Mouse (Mus musculus) left cerebral cortex, adult 9 months (tissue): ENCODE measurements around the gene Gtdc1.

Source experiments
- DNase-seq, 2 experiments: peaks; one replicate each; pipeline ENCODE4 v3.0.0; 2022; ENCODE audit warnings: low spot score in 2 of 2

The Gtdc1 gene

GRCm38 (mm10) chr2:44924618-44925017, 2.8 kb downstream of the Gtdc1 start:
- no peak for DNase-seq

- no peak for DNase-seq
Observed at GRCm38 (mm10) chr2:44923056-44923883, 4.2 kb downstream of the Gtdc1 start.

GRCm38 (mm10) chr2:44922500-44922899, 5.0 kb downstream of the Gtdc1 start:
- no peak for DNase-seq

GRCm38 (mm10) chr2:44920471-44920870, 7.0 kb downstream of the Gtdc1 start:
- no peak for DNase-seq

- no peak for DNase-seq
Observed at GRCm38 (mm10) chr2:44919326-44919725, 8.1 kb downstream of the Gtdc1 start.

GRCm38 (mm10) chr2:44918737-44919136, 8.7 kb downstream of the Gtdc1 start:
- DNase-seq, result no peak

GRCm38 (mm10) chr2:44916286-44916685, 11.2 kb downstream of the Gtdc1 start:
- DNase-seq, result no peak

- peak in 1 of 2 experiments; percentile 10 for DNase-seq
Observed at GRCm38 (mm10) chr2:44897801-44898200, 29.7 kb downstream of the Gtdc1 start.

- no peak for DNase-seq
Observed at GRCm38 (mm10) chr2:44873718-44874117, 53.7 kb downstream of the Gtdc1 start.

GRCm38 (mm10) chr2:44864726-44865125, 62.7 kb downstream of the Gtdc1 start:
- DNase-seq, result no peak

- no peak for DNase-seq
Observed at GRCm38 (mm10) chr2:44854475-44854874, 73.0 kb downstream of the Gtdc1 start.

- no peak for DNase-seq
Observed at GRCm38 (mm10) chr2:44849666-44850065, 77.8 kb downstream of the Gtdc1 start.

GRCm38 (mm10) chr2:44848156-44848555, 79.3 kb downstream of the Gtdc1 start:
- no peak for DNase-seq

GRCm38 (mm10) chr2:44845424-44845823, 82.0 kb downstream of the Gtdc1 start:
- no peak for DNase-seq

GRCm38 (mm10) chr2:44829753-44830152, 97.7 kb downstream of the Gtdc1 start:
- DNase-seq, result no peak

- no peak for DNase-seq
Observed at GRCm38 (mm10) chr2:44829346-44829745, 98.1 kb downstream of the Gtdc1 start.

- DNase-seq, result no peak
Observed at GRCm38 (mm10) chr2:44826609-44827008, 100.8 kb downstream of the Gtdc1 start.

- DNase-seq, result no peak
Observed at GRCm38 (mm10) chr2:44817787-44818186, 109.7 kb downstream of the Gtdc1 start.

- no peak for DNase-seq
Observed at GRCm38 (mm10) chr2:44813729-44814128, 113.7 kb downstream of the Gtdc1 start.

GRCm38 (mm10) chr2:44804497-44804896, 123.0 kb downstream of the Gtdc1 start:
- DNase-seq, result no peak

- DNase-seq, result no peak
Observed at GRCm38 (mm10) chr2:44801361-44801760, 126.1 kb downstream of the Gtdc1 start.

GRCm38 (mm10) chr2:44791840-44792239, 135.6 kb downstream of the Gtdc1 start:
- no peak for DNase-seq

GRCm38 (mm10) chr2:44791134-44791533, 136.3 kb downstream of the Gtdc1 start:
- DNase-seq, result no peak

GRCm38 (mm10) chr2:44782746-44783145, 144.7 kb downstream of the Gtdc1 start:
- DNase-seq, result no peak
